Mouse (Mus musculus) midbrain, embryonic 11.5 days (tissue): ENCODE results near the gene Kif19a. TPM values are rescaled to one million over a fixed set of nuclear protein-coding genes. Genes with fewer than 3 reads are reported as not detected.

Experiments
- ATAC-seq: fragments of 200-750 bp; cut with Nextera tagmentation; 2 replicates; pipeline ENCODE4 v1.8.0; 2017; ENCODE audit warnings: moderate TSS enrichment, moderate library complexity; ENCODE audit not compliant: low FRiP score
- DNase-seq: peaks from one replicate; pipeline ENCODE4 v3.0.0; 2015; ENCODE audit warnings: low spot score; ENCODE audit errors: missing footprints
- H3K27ac ChIP-seq: fragments of 300-500 bp; sonication (generic); 2 replicates; pipeline ENCODE4 v1.5.1; 2014; ENCODE audit warnings: low read depth, low read length
- H3K27me3 ChIP-seq: fragments of 300-500 bp; sonication (generic); 2 replicates; pipeline ENCODE4 v1.6.1; 2014; ENCODE audit warnings: mild to moderate bottlenecking, low read length, moderate library complexity, mixed read lengths; ENCODE audit not compliant: control insufficient read depth, insufficient read depth
- H3K36me3 ChIP-seq: fragments of 300-500 bp; sonication (generic); 2 replicates; pipeline ENCODE4 v1.6.1; 2014; ENCODE audit warnings: mild to moderate bottlenecking, low read length, moderate library complexity, mixed read lengths; ENCODE audit not compliant: control insufficient read depth, insufficient read depth
- H3K4me1 ChIP-seq: fragments of 300-500 bp; sonication (generic); 2 replicates; pipeline ENCODE4 v1.6.1; 2014; ENCODE audit warnings: low read length; ENCODE audit not compliant: control insufficient read depth, insufficient read depth
- H3K4me2 ChIP-seq: fragments of 300-500 bp; sonication (generic); 2 replicates; pipeline ENCODE4 v1.6.1; 2014; ENCODE audit warnings: mild to moderate bottlenecking, moderate library complexity
- H3K4me3 ChIP-seq: fragments of 300-500 bp; sonication (generic); 2 replicates; pipeline ENCODE4 v1.5.1; 2014; ENCODE audit warnings: low read depth, low read length
- H3K9ac ChIP-seq: fragments of 300-500 bp; sonication (generic); 2 replicates; pipeline ENCODE4 v1.6.1; 2014; ENCODE audit warnings: low read length
- H3K9me3 ChIP-seq: fragments of 300-500 bp; sonication (generic); 2 replicates; pipeline ENCODE4 v1.6.1; 2016; ENCODE audit warnings: low read length; ENCODE audit not compliant: control insufficient read depth
- WGBS: fragments of 180-500 bp; shearing (Covaris S2); extraction: QIAGEN DNeasy Blood & Tissue Kit; methylation state at CpG from one replicate; pipeline ENCODE4 v1.1.7; 2014; 5-methylcytosine and 5-hydroxymethylcytosine counted together
- polyA plus RNA-seq: library from polyadenylated mRNA; unstranded; fragments of >200 nt; fragmentation: Nextera tagmentation; extraction: Ambion mirVana; gene quantifications from 2 replicates; pipeline ENCODE4 v1.2.1, GENCODE M21; 2014

The Kif19a gene
- polyA plus RNA-seq, 1 experiment from 2014 or later, result 0.94 TPM

GRCm38 (mm10) chr11:114795848-114796322, 30.7 kb downstream of the Kif19a start, which contains the start of gene Btbd17:
TSS of gene Btbd17 (minus strand) at chr11:114795945.
- Histone ChIP-seq H3K4me2 (peak within 1 kb of the TSS; percentile 84), H3K4me1 (peaks cover 58% of the 10 kb centered on the region), H3K4me3 (peak within 1 kb of the TSS; percentile 32), H3K36me3 (0 out of 2 replicates have a peak, but pooled peaks cover 3% of the 10 kb centered on the region), H3K9me3 (no peaks in the 10 kb centered on the region), H3K9ac (peak within 1 kb of the TSS; percentile 82), H3K27ac (peak within 1 kb of the TSS; percentile 100), H3K27me3 (peaks cover 20% of the 10 kb centered on the region)
- DNase-seq (peak; percentile 97), ATAC-seq (peak; percentile 92)
- WGBS, result 0% methylated on average over 4 of the region's 4 CpGs

GRCm38 (mm10) chr11:114797176-114797575, 32.0 kb downstream of the Kif19a start:
- H3K27me3 ChIP-seq, result peaks cover 7% of the 10 kb centered on the region
- no peak for ATAC-seq
- 92% methylated on average over 7 of the region's 7 CpGs for WGBS

GRCm38 (mm10) chr11:114797981-114798380, 32.8 kb downstream of the Kif19a start:
- H3K9ac ChIP-seq, result no peak overlapping the region
- WGBS, result 93% methylated on average over 3 of the region's 3 CpGs
- H3K9me3 ChIP-seq, result no peaks in the 10 kb centered on the region
- ATAC-seq, result no peak
- peaks cover 3% of the 10 kb centered on the region; the same call in 1 of the 2 replicates for H3K27me3 ChIP-seq
- H3K27ac ChIP-seq, result no peak overlapping the region
- H3K4me3 ChIP-seq, result no peak overlapping the region
- no peak overlapping the region for H3K4me2 ChIP-seq
- peaks cover 39% of the 10 kb centered on the region for H3K4me1 ChIP-seq
- H3K36me3 ChIP-seq, result no peaks in the 10 kb centered on the region
- DNase-seq, result no peak

More at GRCm38 (mm10) chr11:114797176-114797575, 32.0 kb downstream of the Kif19a start:
- no peak overlapping the region for H3K4me2 ChIP-seq
- peaks cover 45% of the 10 kb centered on the region for H3K4me1 ChIP-seq
- no peaks in the 10 kb centered on the region for H3K36me3 ChIP-seq
- H3K27ac ChIP-seq, result peak overlapping the region; percentile 100; the same call in 1 of the 2 replicates
- H3K4me3 ChIP-seq, result no peak overlapping the region
- no peaks in the 10 kb centered on the region for H3K9me3 ChIP-seq
- no peak for DNase-seq
- H3K9ac ChIP-seq, result no peak overlapping the region

- no peaks in the 10 kb centered on the region; the same call in 1 of the 2 replicates for H3K27me3 ChIP-seq
- peaks cover 39% of the 10 kb centered on the region for H3K4me1 ChIP-seq
Observed at GRCm38 (mm10) chr11:114798624-114799023, 33.4 kb downstream of the Kif19a start, which contains the start of gene Gpr142. TSS of gene Gpr142 (plus strand) at chr11:114798924.

GRCm38 (mm10) chr11:114801906-114802305, 36.7 kb downstream of the Kif19a start:
- ATAC-seq (no peak), DNase-seq (no peak)
- Histone ChIP-seq H3K36me3 (no peaks in the 10 kb centered on the region), H3K4me1 (peaks cover 22% of the 10 kb centered on the region), H3K4me2 (no peak overlapping the region), H3K27me3 (no peaks in the 10 kb centered on the region; the same call in 1 of the 2 replicates), H3K9ac (no peak overlapping the region), H3K27ac (no peak overlapping the region), H3K9me3 (no peaks in the 10 kb centered on the region), H3K4me3 (no peak overlapping the region)
- WGBS, result 97% methylated on average over 1 of the region's 1 CpGs

More at GRCm38 (mm10) chr11:114798624-114799023, 33.4 kb downstream of the Kif19a start, which contains the start of gene Gpr142:
- Histone ChIP-seq H3K27ac (no peak within 1 kb of the TSS), H3K9me3 (no peaks in the 10 kb centered on the region), H3K9ac (no peak within 1 kb of the TSS), H3K36me3 (no peaks in the 10 kb centered on the region), H3K4me3 (no peak within 1 kb of the TSS), H3K4me2 (no peak within 1 kb of the TSS)
- DNase-seq (no peak), ATAC-seq (no peak)
- WGBS, result 98% methylated on average over 3 of the region's 3 CpGs

GRCm38 (mm10) chr11:114802540-114803267, 37.5 kb downstream of the Kif19a start:
- WGBS, result 75% methylated on average over 15 of the region's 15 CpGs
- H3K4me2 ChIP-seq, result no peak overlapping the region

GRCm38 (mm10) chr11:114803990-114804389, 38.8 kb downstream of the Kif19a start:
- Histone ChIP-seq H3K9me3 (no peaks in the 10 kb centered on the region), H3K36me3 (no peaks in the 10 kb centered on the region), H3K4me2 (no peak overlapping the region), H3K4me1 (peaks cover 28% of the 10 kb centered on the region), H3K9ac (peak overlapping the region; percentile 39; the same call in 1 of the 2 replicates), H3K27me3 (no peaks in the 10 kb centered on the region; the same call in 1 of the 2 replicates), H3K4me3 (no peak overlapping the region), H3K27ac (no peak overlapping the region)
- WGBS, result 22% methylated on average over 8 of the region's 8 CpGs
- ATAC-seq, result peak; percentile 59
- DNase-seq, result no peak

More at GRCm38 (mm10) chr11:114802540-114803267, 37.5 kb downstream of the Kif19a start:
- H3K9me3 ChIP-seq, result no peaks in the 10 kb centered on the region
- DNase-seq (peak; percentile 87), ATAC-seq (no peak)
- no peaks in the 10 kb centered on the region for H3K36me3 ChIP-seq
- no peak overlapping the region for H3K4me3 ChIP-seq
- peaks cover 23% of the 10 kb centered on the region for H3K4me1 ChIP-seq
- H3K27me3 ChIP-seq, result no peaks in the 10 kb centered on the region; the same call in 1 of the 2 replicates
- H3K27ac ChIP-seq, result no peak overlapping the region
- H3K9ac ChIP-seq, result 0 out of 2 replicates have a peak overlapping the region, but pooled peaks have one; percentile 20

- H3K27ac ChIP-seq, result no peak overlapping the region
- WGBS, result 68% methylated on average over 2 of the region's 2 CpGs
Observed at GRCm38 (mm10) chr11:114807025-114807424, 41.8 kb downstream of the Kif19a start.

More at GRCm38 (mm10) chr11:114807025-114807424, 41.8 kb downstream of the Kif19a start:
- DNase-seq (no peak), ATAC-seq (no peak)
- Histone ChIP-seq H3K9me3 (no peaks in the 10 kb centered on the region), H3K9ac (no peak overlapping the region), H3K27me3 (no peaks in the 10 kb centered on the region; the same call in 1 of the 2 replicates), H3K36me3 (no peaks in the 10 kb centered on the region), H3K4me3 (no peak overlapping the region), H3K4me2 (no peak overlapping the region), H3K4me1 (peaks cover 28% of the 10 kb centered on the region)
